Mouse (Mus musculus) erythroblast, embryonic 14.5 days (primary cell): Measurements from ENCODE around the gene Trmt10a.

Source experiments
- GATA1 ChIP-seq: IDR thresholded peaks from 2 replicates; pipeline ENCODE4 v1.6.1; 2012; ENCODE audit warnings: low read length, inconsistent platforms, mixed read lengths
- TAL1 ChIP-seq: IDR thresholded peaks from 3 replicates; pipeline ENCODE4 v1.6.1; 2012; ENCODE audit warnings: low read length, inconsistent platforms, mixed read lengths

DNA sequence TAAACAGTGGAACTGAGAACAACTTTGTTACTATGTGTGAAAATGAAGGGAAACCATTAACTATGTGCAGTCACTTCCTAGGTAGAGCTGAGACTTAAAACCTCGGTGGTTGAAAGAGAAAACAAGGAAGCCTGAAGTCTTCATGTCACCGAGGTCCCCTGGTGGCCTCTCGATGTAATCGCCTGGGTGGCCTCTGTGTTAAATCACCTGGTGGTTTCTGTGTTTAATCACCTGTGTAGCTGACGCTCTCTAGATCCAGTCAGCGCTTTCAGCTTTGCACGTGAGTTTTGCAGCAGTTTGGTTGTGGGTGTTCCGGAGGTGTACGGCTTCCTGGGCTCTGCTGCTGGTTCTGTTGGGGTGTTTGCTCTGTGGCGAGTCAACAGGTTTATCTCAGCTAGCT, 30.0 kb downstream of the Trmt10a start:
- TF ChIP-seq GATA1 (no peak), TAL1 (no peak)
